Mouse (Mus musculus): ENCODE measurements around the gene Tsen34. TPM values are rescaled to one million over a fixed set of nuclear protein-coding genes. Genes with fewer than 3 reads are reported as not detected.

The Tsen34 gene
- polyA plus RNA-seq, 1 experiment: 14.0 TPM

- Histone ChIP-seq H3K27me3 (ENCODE audit: control insufficient read depth, insufficient read depth, low read length) (no peaks in the 10 kb centered on the region), H3K27ac (ENCODE audit: control insufficient read depth, insufficient read depth, low read depth, low read length) (no peak overlapping the region), H3K4me3 (ENCODE audit: control insufficient read depth, low read depth, low read length) (no peak overlapping the region), H3K36me3 (ENCODE audit: control insufficient read depth, insufficient read depth, low read length) (no peaks in the 10 kb centered on the region), H3K4me1 (ENCODE audit: control insufficient read depth, insufficient read depth, low read length) (peaks cover 8% of the 10 kb centered on the region)
- TF ChIP-seq POLR2A (IDR thresholded peaks at IDR 0.05; ENCODE audit: control insufficient read depth, low read depth, low read length) (no peak), CTCF (IDR thresholded peaks at IDR 0.05; ENCODE audit: control insufficient read depth, insufficient read depth, insufficient replicate concordance, low read depth, low read length) (peak; percentile 84; the same call in 1 of the 2 replicates)
Measured at GRCm38 (mm10) chr7:3674507-3675227, 18.0 kb upstream of the Tsen34 start.

- peaks cover 8% of the 10 kb centered on the region for H3K4me1 ChIP-seq (ENCODE audit: control insufficient read depth, insufficient read depth, low read length)
- H3K4me3 ChIP-seq (ENCODE audit: control insufficient read depth, low read depth, low read length): no peak overlapping the region
- no peaks in the 10 kb centered on the region for H3K36me3 ChIP-seq (ENCODE audit: control insufficient read depth, insufficient read depth, low read length)
- H3K27ac ChIP-seq (ENCODE audit: control insufficient read depth, insufficient read depth, low read depth, low read length): no peak overlapping the region
- H3K27me3 ChIP-seq (ENCODE audit: control insufficient read depth, insufficient read depth, low read length): no peaks in the 10 kb centered on the region
- no peak for TF ChIP-seq POLR2A (IDR thresholded peaks at IDR 0.05; ENCODE audit: control insufficient read depth, low read depth, low read length)
- no peak for TF ChIP-seq CTCF (IDR thresholded peaks at IDR 0.05; ENCODE audit: control insufficient read depth, insufficient read depth, insufficient replicate concordance, low read depth, low read length)
Measured at GRCm38 (mm10) chr7:3675228-3675548, 17.5 kb upstream of the Tsen34 start.

- Histone ChIP-seq H3K4me3 (ENCODE audit: control insufficient read depth, low read depth, low read length) (no peak overlapping the region), H3K27ac (ENCODE audit: control insufficient read depth, insufficient read depth, low read depth, low read length) (no peak overlapping the region), H3K27me3 (ENCODE audit: control insufficient read depth, insufficient read depth, low read length) (no peaks in the 10 kb centered on the region), H3K36me3 (ENCODE audit: control insufficient read depth, insufficient read depth, low read length) (no peaks in the 10 kb centered on the region), H3K4me1 (ENCODE audit: control insufficient read depth, insufficient read depth, low read length) (peaks cover 4% of the 10 kb centered on the region)
- TF ChIP-seq CTCF (IDR thresholded peaks at IDR 0.05; ENCODE audit: control insufficient read depth, insufficient read depth, insufficient replicate concordance, low read depth, low read length): no peak
- TF ChIP-seq POLR2A (IDR thresholded peaks at IDR 0.05; ENCODE audit: control insufficient read depth, low read depth, low read length): no peak
Measured at GRCm38 (mm10) chr7:3676371-3676770, 16.3 kb upstream of the Tsen34 start.

GRCm38 (mm10) chr7:3677342-3677741 lies 15.3 kb upstream of the Tsen34 start, which contains the start of gene Tmc4:
Gene Tmc4, minus strand, starts transcription at chr7:3677553.
- H3K4me1 ChIP-seq (ENCODE audit: control insufficient read depth, insufficient read depth, low read length): no peaks in the 10 kb centered on the region
- no peak within 1 kb of the TSS for H3K4me3 ChIP-seq (ENCODE audit: control insufficient read depth, low read depth, low read length)
- no peak within 1 kb of the TSS for H3K27ac ChIP-seq (ENCODE audit: control insufficient read depth, insufficient read depth, low read depth, low read length)

GRCm38 (mm10) chr7:3683908-3684550 lies 8.6 kb upstream of the Tsen34 start:
- Histone ChIP-seq H3K4me1 (ENCODE audit: control insufficient read depth, insufficient read depth, low read length) (peaks cover 6% of the 10 kb centered on the region), H3K4me3 (ENCODE audit: control insufficient read depth, low read depth, low read length) (peak overlapping the region; percentile 27; the same call in 1 of the 2 replicates), H3K27ac (ENCODE audit: control insufficient read depth, insufficient read depth, low read depth, low read length) (no peak overlapping the region), H3K27me3 (ENCODE audit: control insufficient read depth, insufficient read depth, low read length) (no peaks in the 10 kb centered on the region), H3K36me3 (ENCODE audit: control insufficient read depth, insufficient read depth, low read length) (no peaks in the 10 kb centered on the region)
- no peak for TF ChIP-seq POLR2A (IDR thresholded peaks at IDR 0.05; ENCODE audit: control insufficient read depth, low read depth, low read length)
- TF ChIP-seq CTCF (IDR thresholded peaks at IDR 0.05; ENCODE audit: control insufficient read depth, insufficient read depth, insufficient replicate concordance, low read depth, low read length): no peak

More at GRCm38 (mm10) chr7:3677342-3677741, 15.3 kb upstream of the Tsen34 start, which contains the start of gene Tmc4:
- H3K27me3 ChIP-seq (ENCODE audit: control insufficient read depth, insufficient read depth, low read length): no peaks in the 10 kb centered on the region
- H3K36me3 ChIP-seq (ENCODE audit: control insufficient read depth, insufficient read depth, low read length): no peaks in the 10 kb centered on the region
- TF ChIP-seq POLR2A (IDR thresholded peaks at IDR 0.05; ENCODE audit: control insufficient read depth, low read depth, low read length): no peak
- no peak for TF ChIP-seq CTCF (IDR thresholded peaks at IDR 0.05; ENCODE audit: control insufficient read depth, insufficient read depth, insufficient replicate concordance, low read depth, low read length)

GRCm38 (mm10) chr7:3684698-3685097 lies 8.0 kb upstream of the Tsen34 start:
- Histone ChIP-seq H3K4me3 (ENCODE audit: control insufficient read depth, low read depth, low read length) (no peak overlapping the region), H3K27ac (ENCODE audit: control insufficient read depth, insufficient read depth, low read depth, low read length) (no peak overlapping the region), H3K4me1 (ENCODE audit: control insufficient read depth, insufficient read depth, low read length) (peaks cover 6% of the 10 kb centered on the region), H3K27me3 (ENCODE audit: control insufficient read depth, insufficient read depth, low read length) (no peaks in the 10 kb centered on the region), H3K36me3 (ENCODE audit: control insufficient read depth, insufficient read depth, low read length) (no peaks in the 10 kb centered on the region)
- no peak for TF ChIP-seq POLR2A (IDR thresholded peaks at IDR 0.05; ENCODE audit: control insufficient read depth, low read depth, low read length)
- TF ChIP-seq CTCF (IDR thresholded peaks at IDR 0.05; ENCODE audit: control insufficient read depth, insufficient read depth, insufficient replicate concordance, low read depth, low read length): no peak

GRCm38 (mm10) chr7:3685400-3686187 lies 7.1 kb upstream of the Tsen34 start:
- peak overlapping the region; percentile 3 for H3K4me3 ChIP-seq (ENCODE audit: control insufficient read depth, low read depth, low read length)
- no peaks in the 10 kb centered on the region for H3K36me3 ChIP-seq (ENCODE audit: control insufficient read depth, insufficient read depth, low read length)

More at GRCm38 (mm10) chr7:3685400-3686187, 7.1 kb upstream of the Tsen34 start:
- Histone ChIP-seq H3K27ac (ENCODE audit: control insufficient read depth, insufficient read depth, low read depth, low read length) (no peak overlapping the region), H3K27me3 (ENCODE audit: control insufficient read depth, insufficient read depth, low read length) (no peaks in the 10 kb centered on the region), H3K4me1 (ENCODE audit: control insufficient read depth, insufficient read depth, low read length) (peaks cover 6% of the 10 kb centered on the region)
- TF ChIP-seq POLR2A (IDR thresholded peaks at IDR 0.05; ENCODE audit: control insufficient read depth, low read depth, low read length): no peak
- no peak for TF ChIP-seq CTCF (IDR thresholded peaks at IDR 0.05; ENCODE audit: control insufficient read depth, insufficient read depth, insufficient replicate concordance, low read depth, low read length)

All from testis, adult 2 months (tissue).